ENCODE assay signal across 20 mouse cellular contexts in genomic region chr12:39761326-39761725, GRCm38 (mm10).
A peak's percentile ranks its signal among the peaks of the same experiment; 100 is the strongest.
DNase-seq lines count a peak whose midpoint lies in the region; ATAC-seq and TF ChIP-seq lines count a peak whose summit lies in the region.
"Had no signal": no experiment of that assay in that cellular context is flagged by ENCODE, and none has a peak within 500 bp of the region (broad histone marks: within the 10 kb centered on the region; RNA-seq: fewer than 3 reads in every experiment).

No protein-coding gene starts in this region.

- no peak for TF ChIP-seq POLR2A in limb, embryonic 14.5 days (IDR thresholded peaks at IDR 0.05; ENCODE audit: borderline replicate concordance, extremely low read depth, insufficient read depth, insufficient read length)
- no peak for TF ChIP-seq POLR2A in embryonic fibroblast, embryonic 13.5 days (IDR thresholded peaks at IDR 0.05; ENCODE audit: low read depth, low read length)

- no peak overlapping the region for H3K4me2 ChIP-seq in limb, embryonic 14.5 days (replicated peaks; ENCODE audit: low read depth, low read length, severe bottlenecking)
- H3K4me2 ChIP-seq: heart, embryonic 13.5 days; hindbrain, embryonic 12.5 days; hindbrain, embryonic 15.5 days had no signal

- no peak for TF ChIP-seq CTCF in embryonic fibroblast, embryonic 13.5 days (IDR thresholded peaks at IDR 0.05; ENCODE audit: borderline replicate concordance, insufficient read depth, low read length)

- no peaks in the 10 kb centered on the region for H3K36me3 ChIP-seq in limb, embryonic 14.5 days (ENCODE audit: control insufficient read depth, insufficient read depth, low read length)
- H3K36me3 ChIP-seq in limb, embryonic 10.5 days, result no peaks in the 10 kb centered on the region
- H3K36me3 ChIP-seq: heart, embryonic 10.5 days; heart, embryonic 13.5 days; hindbrain, embryonic 12.5 days; hindbrain, embryonic 15.5 days had no signal

- H3K9ac ChIP-seq in limb, embryonic 14.5 days (ENCODE audit: low read depth, low read length, severe bottlenecking), result no peak overlapping the region
- H3K9ac ChIP-seq: forebrain, postnatal 0 days; heart, embryonic 13.5 days; hindbrain, embryonic 12.5 days; hindbrain, embryonic 15.5 days had no signal

- 65% methylated on average over 1 of the region's 1 CpGs for WGBS in limb, embryonic 14.5 days
- WGBS in limb, embryonic 10.5 days, result 75% methylated on average over 1 of the region's 1 CpGs

- ATAC-seq in limb, embryonic 14.5 days (ENCODE audit: low FRiP score, low read depth), result peak; percentile 9; the same call in 1 of the 2 replicates
- ATAC-seq: forebrain, embryonic 14.5 days; forebrain, postnatal 0 days; intestine, postnatal 0 days had no signal

- H3K9me3 ChIP-seq in limb, embryonic 14.5 days (ENCODE audit: control insufficient read depth, low read length), result no peaks in the 10 kb centered on the region
- H3K9me3 ChIP-seq in limb, embryonic 10.5 days (replicated peaks), result no peaks in the 10 kb centered on the region
- H3K9me3 ChIP-seq: heart, embryonic 10.5 days; heart, embryonic 13.5 days; hindbrain, embryonic 12.5 days; hindbrain, embryonic 15.5 days had no signal

- DNase-seq in heart, adult 8-10 months (ENCODE audit: low spot score), result peak; percentile 1
- DNase-seq in heart, adult 9 months (ENCODE audit: low spot score in 2 of 2), result no peak
- DNase-seq in limb, embryonic 14.5 days (ENCODE audit: low spot score), result no peak
- no peak for DNase-seq in limb, embryonic 10.5 days (ENCODE audit: low spot score)
- DNase-seq in cerebellum, adult 11 months, result no peak
- DNase-seq: adrenal gland, postnatal 14 days; cerebellum, adult 18-20 months; cerebellum, adult 9-10 months; cerebellum, postnatal 14 days; forebrain, postnatal 0 days; gastrocnemius, adult 2 months; gastrocnemius, postnatal 14 days; heart, postnatal 14 days had no signal

- H3K4me1 ChIP-seq in limb, embryonic 14.5 days (ENCODE audit: control insufficient read depth, insufficient read depth, low read length), result no peaks in the 10 kb centered on the region
- H3K4me1 ChIP-seq in limb, embryonic 10.5 days, result no peaks in the 10 kb centered on the region
- H3K4me1 ChIP-seq in embryonic fibroblast, embryonic 13.5 days (ENCODE audit: control insufficient read depth, insufficient read depth, low read length), result peaks cover 10% of the 10 kb centered on the region
- H3K4me1 ChIP-seq: heart, embryonic 13.5 days; hindbrain, embryonic 12.5 days; hindbrain, embryonic 15.5 days had no signal

- H3K4me3 ChIP-seq in limb, embryonic 14.5 days (replicated peaks; ENCODE audit: low read length), result no peak overlapping the region
- no peak overlapping the region for H3K4me3 ChIP-seq in limb, embryonic 10.5 days
- H3K4me3 ChIP-seq in embryonic fibroblast, embryonic 13.5 days (ENCODE audit: insufficient read depth, low read length), result no peak overlapping the region
- H3K4me3 ChIP-seq: gastrocnemius, adult 2 months; heart, embryonic 10.5 days; heart, embryonic 13.5 days; hindbrain, embryonic 12.5 days; hindbrain, embryonic 15.5 days had no signal

- H3K27ac ChIP-seq in limb, embryonic 14.5 days (replicated peaks; ENCODE audit: low read depth, low read length), result no peak overlapping the region
- no peak overlapping the region for H3K27ac ChIP-seq in limb, embryonic 10.5 days
- peak overlapping the region; percentile 93; the same call in 1 of the 2 replicates for H3K27ac ChIP-seq in embryonic fibroblast, embryonic 13.5 days (ENCODE audit: insufficient read depth, low read length)
- H3K27ac ChIP-seq: gastrocnemius, adult 2 months; heart, embryonic 10.5 days; heart, embryonic 13.5 days; hindbrain, embryonic 12.5 days; hindbrain, embryonic 15.5 days had no signal

- no peaks in the 10 kb centered on the region for H3K27me3 ChIP-seq in limb, embryonic 14.5 days (ENCODE audit: control insufficient read depth, insufficient read depth, low read length)
- H3K27me3 ChIP-seq in limb, embryonic 10.5 days (ENCODE audit: low read depth, poor library complexity, severe bottlenecking), result no peaks in the 10 kb centered on the region
- H3K27me3 ChIP-seq: heart, embryonic 13.5 days; hindbrain, embryonic 12.5 days; hindbrain, embryonic 15.5 days had no signal
